Mouse (Mus musculus) monocyte, adult 5-6 weeks (primary cell): ENCODE measurements around the gene Klf3. TPM values are rescaled to one million over a fixed set of nuclear protein-coding genes. Genes with fewer than 3 reads are reported as not detected.

Experiments used
- ATAC-seq: fragments of 153-309, 156-312 bp; replicated peaks from 2 replicates; pipeline ENCODE4 v1.8.0; 2017; ENCODE audit warnings: mild to moderate bottlenecking; ENCODE audit not compliant: low TSS enrichment, insufficient number of reproducible peaks, severe bottlenecking, poor library complexity, low FRiP score
- total RNA-seq: library from RNA; stranded (forward); fragments of 200-1000, 200-491, 200-594 nt; gene quantifications from 3 replicates; pipeline ENCODE4 v1.2.3, GENCODE M21; 2017

Gene Klf3
- 144 to 183 TPM (median 159 TPM) in 3 replicates for total RNA-seq

DNA sequence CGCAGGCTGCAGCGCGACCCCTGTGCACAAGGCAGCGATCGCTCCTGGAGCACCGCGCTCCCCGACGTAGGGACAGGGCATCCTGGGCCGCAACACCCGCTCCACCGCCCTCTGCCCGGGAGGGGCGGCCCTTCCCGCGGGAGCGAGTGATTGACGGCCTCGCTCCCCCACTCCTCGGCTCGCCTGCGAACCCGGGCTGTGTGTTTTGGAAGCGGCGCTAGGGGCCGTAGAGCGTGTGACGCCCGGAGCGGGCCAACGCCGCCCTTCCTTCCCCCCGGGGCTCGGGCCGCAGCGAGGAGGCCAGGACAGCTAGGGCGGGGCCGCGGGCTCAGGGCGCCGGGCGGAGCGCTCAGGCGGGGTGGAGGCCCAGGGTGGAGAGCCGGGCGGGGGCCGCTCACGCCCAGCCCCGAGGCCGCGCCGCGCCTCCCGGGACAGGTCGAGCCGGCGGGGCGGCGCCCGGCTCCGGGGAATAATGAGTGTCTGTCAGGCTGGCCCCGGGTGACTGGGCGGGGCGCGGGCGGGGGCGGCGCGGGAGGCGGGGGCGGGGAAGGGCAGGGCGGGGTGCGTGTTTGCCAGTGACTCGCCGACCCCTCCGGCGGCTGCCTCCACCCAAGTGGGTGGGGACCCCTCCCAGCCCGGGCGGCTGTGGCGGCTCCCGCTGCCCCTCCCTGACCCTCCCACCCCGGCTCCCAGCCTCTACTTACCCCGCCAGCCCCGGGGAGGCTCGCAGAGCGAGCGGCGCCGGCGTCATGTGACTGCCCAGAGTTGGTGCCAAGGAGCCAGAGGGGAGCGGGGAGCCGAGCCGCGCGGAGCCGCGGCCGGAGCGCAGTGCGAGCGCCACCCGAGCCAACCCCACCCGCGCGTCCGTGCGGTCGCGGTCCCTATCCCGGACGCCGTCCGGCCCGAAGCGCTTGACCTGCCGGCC, at the start of gene Klf3:
Klf3 (plus strand) TSS at position 594 of the 925 bp plus-strand sequence.
- ATAC-seq = peak; percentile 44

GRCm38 (mm10) chr5:64762295-64762694, 40.9 kb upstream of the Klf3 start:
- ATAC-seq = no peak

GRCm38 (mm10) chr5:64764452-64764851, 38.7 kb upstream of the Klf3 start:
- no peak for ATAC-seq

- no peak for ATAC-seq
Measured at GRCm38 (mm10) chr5:64765765-64766164, 37.4 kb upstream of the Klf3 start.

GRCm38 (mm10) chr5:64766626-64767025, 36.6 kb upstream of the Klf3 start:
- ATAC-seq = no peak

DNA sequence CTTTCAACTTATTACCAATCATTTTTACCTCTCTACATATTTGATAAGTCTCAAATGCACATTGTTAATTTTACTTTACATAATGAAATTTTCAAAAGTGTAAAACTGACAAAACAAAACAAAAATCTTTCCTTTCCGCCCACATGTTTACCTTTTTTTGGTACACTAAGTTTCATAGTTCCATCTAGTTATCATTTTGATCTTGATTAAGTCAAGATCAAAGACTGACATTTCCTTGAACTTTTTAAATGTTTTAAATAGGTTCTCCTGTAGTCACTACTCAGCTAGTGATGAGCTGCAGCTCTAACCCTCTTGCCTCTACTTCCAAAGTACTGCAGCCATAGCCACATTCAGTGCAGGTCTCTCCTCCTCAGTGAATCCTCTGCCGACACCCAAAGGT, 31.6 kb upstream of the Klf3 start:
- ATAC-seq = no peak

GRCm38 (mm10) chr5:64778211-64778610, 25.0 kb upstream of the Klf3 start:
- no peak for ATAC-seq

GRCm38 (mm10) chr5:64779285-64779684, 23.9 kb upstream of the Klf3 start:
- ATAC-seq = no peak

DNA sequence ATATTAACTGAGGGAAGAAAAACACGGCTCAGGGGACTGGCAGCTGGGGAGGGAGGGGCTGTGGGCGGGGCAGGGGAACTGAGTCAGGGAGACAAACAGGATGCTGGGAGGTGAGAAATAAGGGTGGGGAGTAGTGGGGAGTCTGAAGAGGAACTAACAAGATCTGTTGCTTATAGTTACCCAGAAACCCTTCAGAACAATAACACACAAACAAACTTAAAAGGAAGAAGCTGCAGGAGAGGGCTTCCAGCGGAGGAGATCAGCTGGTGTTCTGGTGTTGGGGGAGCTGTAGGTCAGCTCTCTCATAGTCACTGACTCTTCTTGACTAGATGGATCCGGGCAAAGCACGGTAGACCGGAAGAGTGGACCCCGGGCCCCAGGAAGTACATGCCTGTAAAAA, 22.4 kb upstream of the Klf3 start:
- peak; percentile 93 for ATAC-seq

DNA sequence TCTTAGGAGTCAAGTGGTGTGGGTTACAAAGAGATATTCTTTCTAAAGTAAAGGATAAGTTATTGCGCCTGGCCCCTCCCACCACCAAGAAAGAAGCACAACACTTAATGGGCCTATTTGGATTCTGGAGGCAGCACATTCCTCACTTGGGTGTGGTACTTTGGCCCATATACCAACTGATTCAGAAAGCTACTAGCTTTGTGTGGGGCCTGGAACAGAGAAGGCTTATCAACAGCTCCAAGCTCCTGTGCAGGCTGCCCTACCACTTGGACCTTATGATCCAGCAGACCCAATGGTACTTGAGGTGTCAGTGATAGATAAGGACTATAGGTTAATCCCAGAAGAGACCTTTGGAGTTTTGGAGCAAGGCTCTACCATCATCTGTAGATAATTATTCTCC, 15.0 kb upstream of the Klf3 start:
- ATAC-seq = no peak

GRCm38 (mm10) chr5:64798209-64798608, 5.0 kb upstream of the Klf3 start:
- ATAC-seq = no peak

- ATAC-seq = no peak
Measured at GRCm38 (mm10) chr5:64801545-64801944, 1.6 kb upstream of the Klf3 start.

GRCm38 (mm10) chr5:64802143-64802542, 1.0 kb upstream of the Klf3 start:
- no peak for ATAC-seq

DNA sequence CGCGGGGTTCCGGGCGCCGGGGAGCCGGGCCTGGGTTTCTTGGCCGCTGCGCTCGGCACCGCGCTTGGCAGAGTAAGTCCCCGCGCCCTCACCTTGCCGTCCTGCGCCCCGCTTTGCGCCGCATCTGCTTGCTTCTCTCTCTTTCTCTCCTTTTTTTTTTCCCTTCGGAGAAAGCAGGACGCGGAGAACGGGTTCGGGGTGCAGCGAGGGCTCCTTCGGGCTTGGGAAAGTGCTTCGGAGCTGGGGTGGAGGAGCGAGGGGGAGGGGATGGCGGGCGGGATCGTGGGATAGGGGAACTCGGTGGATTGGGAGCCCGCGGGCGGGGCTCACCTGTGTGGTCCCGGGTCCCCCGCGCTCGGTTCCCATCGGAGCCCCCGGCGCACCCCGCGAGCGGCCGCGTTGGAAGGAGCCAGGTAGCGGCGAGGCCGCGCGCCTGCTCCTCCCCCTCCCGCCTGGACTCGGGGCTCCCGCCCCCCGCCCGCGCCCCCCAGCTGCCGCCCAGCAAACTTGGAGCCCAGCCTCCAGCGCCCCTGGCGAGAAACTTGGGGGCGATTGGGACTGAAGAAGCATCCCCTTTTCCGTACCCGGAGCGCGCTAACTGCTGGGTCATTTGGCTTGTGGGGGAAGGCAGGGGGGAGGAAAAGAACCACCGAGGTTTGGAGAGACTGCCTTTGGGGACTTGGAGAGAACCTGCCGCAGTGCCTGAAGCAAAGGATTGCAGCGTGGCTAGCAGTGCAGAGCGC, 703 bp downstream of the Klf3 start:
- no peak for ATAC-seq

DNA sequence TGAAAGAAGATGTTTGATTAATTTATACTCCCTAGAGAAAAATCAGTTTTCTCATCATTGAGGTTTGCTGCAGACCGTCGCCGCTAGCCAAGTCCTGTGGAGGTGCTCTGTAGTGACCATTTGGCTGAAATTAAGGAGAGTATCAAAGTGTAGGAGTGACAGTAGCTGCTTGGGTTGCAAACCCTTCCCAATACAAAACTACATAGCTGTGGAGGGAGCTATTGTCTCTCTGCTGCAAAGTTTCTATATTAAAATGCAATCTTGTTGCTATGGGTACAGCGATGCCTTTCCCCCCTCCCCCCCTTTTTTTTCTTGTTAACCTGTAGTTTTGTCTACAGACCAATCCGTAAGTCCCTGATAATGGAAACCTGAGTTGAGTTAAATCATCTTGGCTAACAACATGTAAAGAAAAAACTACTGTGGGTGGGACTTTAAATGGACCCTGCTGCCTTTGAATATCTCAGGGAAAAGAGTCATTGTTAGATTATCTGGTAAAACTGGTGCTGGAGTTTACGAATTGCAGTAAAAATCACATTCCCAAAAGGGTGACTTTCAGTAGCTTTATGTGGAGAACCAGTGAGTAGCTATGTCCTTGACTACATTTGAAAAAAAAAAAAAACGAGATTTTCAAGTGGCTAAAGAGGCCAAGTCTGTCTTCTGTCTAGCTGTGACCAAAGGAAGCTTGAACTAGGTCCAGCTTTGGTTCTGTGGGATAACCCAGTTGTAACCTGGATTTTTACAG, 2.1 kb downstream of the Klf3 start:
- ATAC-seq = no peak

DNA sequence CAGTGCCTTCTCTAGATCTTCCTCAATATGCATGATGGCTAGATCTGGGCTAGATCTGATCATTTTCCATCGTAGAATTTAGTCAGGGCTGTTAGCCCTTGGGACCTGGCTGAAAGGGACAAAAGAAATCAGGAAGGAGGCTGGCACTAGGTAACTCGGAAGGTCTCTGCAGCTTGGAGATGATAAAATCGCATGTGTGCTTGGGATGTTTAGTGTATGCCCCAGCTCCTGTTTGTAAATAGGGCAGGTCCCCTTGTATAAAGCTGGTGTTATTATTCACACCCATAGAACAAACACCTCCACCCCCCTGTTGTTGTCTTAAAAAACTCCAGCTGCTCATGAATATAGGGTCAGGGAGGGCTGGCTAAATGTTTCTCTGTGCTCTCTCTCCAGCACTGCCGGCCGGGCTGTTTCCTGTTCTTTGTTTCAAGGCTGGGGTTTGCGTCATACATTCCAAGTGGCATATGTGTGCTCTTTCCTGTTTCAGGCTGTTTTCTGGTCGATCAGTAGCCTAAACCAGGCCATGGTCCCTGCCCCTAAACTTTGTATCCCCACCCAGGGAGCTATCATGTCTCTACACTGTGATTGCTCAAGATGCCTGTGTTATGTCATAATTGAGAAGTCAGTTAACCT, 2.8 kb downstream of the Klf3 start:
- ATAC-seq = peak; percentile 55

- no peak for ATAC-seq
Measured at GRCm38 (mm10) chr5:64806600-64806999, 3.4 kb downstream of the Klf3 start.

GRCm38 (mm10) chr5:64807159-64807558, 4.0 kb downstream of the Klf3 start:
- no peak for ATAC-seq

DNA sequence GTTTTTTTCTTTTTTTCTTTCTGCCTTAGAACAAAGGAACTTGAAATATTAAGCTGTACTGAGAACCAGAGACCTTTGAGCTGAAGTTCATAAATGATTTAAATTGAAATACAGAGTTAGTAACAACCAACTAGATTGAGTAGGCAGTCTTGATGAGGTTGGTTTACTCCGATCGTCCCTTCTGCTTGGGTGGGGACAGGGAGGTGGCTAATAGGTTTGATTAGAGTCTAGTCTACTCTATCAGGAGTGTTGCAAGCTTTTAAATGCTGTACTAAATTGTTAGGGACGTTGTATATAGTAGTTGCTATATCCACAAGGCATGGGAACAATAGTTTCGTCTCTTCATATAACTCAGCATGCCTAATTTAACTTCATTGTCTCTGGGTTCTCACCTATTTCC, 4.4 kb downstream of the Klf3 start:
- ATAC-seq = no peak
